Comparison of ENCODE assay signal across 21 mouse cellular contexts in genomic region chr17:30489629-30490028, GRCm38 (mm10).
A peak's percentile ranks its signal among the peaks of the same experiment; 100 is the strongest.
DNase-seq lines count a peak whose midpoint lies in the region; ATAC-seq and TF ChIP-seq lines count a peak whose summit lies in the region.
"Had no signal": no experiment of that assay in that cellular context is flagged by ENCODE, and none has a peak within 500 bp of the region (broad histone marks: within the 10 kb centered on the region; RNA-seq: fewer than 3 reads in every experiment).

No protein-coding gene starts in this region.

- no peak for TF ChIP-seq CTCF in gastrocnemius, adult 2 months (IDR thresholded peaks at IDR 0.05)

- H3K4me2 ChIP-seq in midbrain, embryonic 11.5 days, result no peak overlapping the region
- no peak overlapping the region for H3K4me2 ChIP-seq in midbrain, embryonic 16.5 days (ENCODE audit: low read length)
- no peak overlapping the region for H3K4me2 ChIP-seq in forebrain, embryonic 16.5 days (ENCODE audit: low read length)
- H3K4me2 ChIP-seq: liver, embryonic 11.5 days had no signal

- H3K4me3 ChIP-seq in midbrain, embryonic 11.5 days (ENCODE audit: low read depth, low read length), result no peak overlapping the region
- no peak overlapping the region for H3K4me3 ChIP-seq in midbrain, embryonic 16.5 days (ENCODE audit: low read depth, low read length)
- H3K4me3 ChIP-seq in forebrain, embryonic 16.5 days (replicated peaks; ENCODE audit: low read length), result no peak overlapping the region
- no peak overlapping the region for H3K4me3 ChIP-seq in embryonic facial prominence, embryonic 10.5 days
- H3K4me3 ChIP-seq in gastrocnemius, adult 2 months, result no peak overlapping the region
- H3K4me3 ChIP-seq: heart, embryonic 10.5 days; megakaryocyte, embryonic 14.5 days; myocyte had no signal

- no peak overlapping the region for H3K9ac ChIP-seq in midbrain, embryonic 11.5 days (ENCODE audit: low read length)
- H3K9ac ChIP-seq in midbrain, embryonic 16.5 days (ENCODE audit: low read depth, low read length), result no peak overlapping the region
- no peak overlapping the region; the same call in 1 of the 2 replicates for H3K9ac ChIP-seq in forebrain, embryonic 16.5 days (replicated peaks; ENCODE audit: low read depth, low read length)

- H3K27me3 ChIP-seq in midbrain, embryonic 11.5 days (ENCODE audit: control insufficient read depth, insufficient read depth, low read length), result no peaks in the 10 kb centered on the region
- H3K27me3 ChIP-seq in midbrain, embryonic 16.5 days (ENCODE audit: control insufficient read depth, insufficient read depth, low read depth, low read length), result no peaks in the 10 kb centered on the region
- no peaks in the 10 kb centered on the region for H3K27me3 ChIP-seq in forebrain, embryonic 16.5 days (replicated peaks; ENCODE audit: control insufficient read depth, insufficient read depth, low read length)
- H3K27me3 ChIP-seq in embryonic facial prominence, embryonic 10.5 days (replicated peaks; ENCODE audit: low read depth, poor library complexity, severe bottlenecking), result no peaks in the 10 kb centered on the region
- H3K27me3 ChIP-seq: megakaryocyte, embryonic 14.5 days; Patski had no signal

- no peaks in the 10 kb centered on the region for H3K9me3 ChIP-seq in midbrain, embryonic 11.5 days (ENCODE audit: control insufficient read depth, low read length)
- no peaks in the 10 kb centered on the region for H3K9me3 ChIP-seq in midbrain, embryonic 16.5 days (replicated peaks; ENCODE audit: control insufficient read depth, low read length, poor library complexity, severe bottlenecking)
- H3K9me3 ChIP-seq in forebrain, embryonic 16.5 days (ENCODE audit: control insufficient read depth, low read length), result no peaks in the 10 kb centered on the region
- no peaks in the 10 kb centered on the region for H3K9me3 ChIP-seq in embryonic facial prominence, embryonic 10.5 days
- H3K9me3 ChIP-seq: heart, embryonic 10.5 days had no signal

- no peaks in the 10 kb centered on the region for H3K36me3 ChIP-seq in midbrain, embryonic 11.5 days (ENCODE audit: control insufficient read depth, insufficient read depth, low read length)
- H3K36me3 ChIP-seq in midbrain, embryonic 16.5 days (ENCODE audit: control insufficient read depth, insufficient read depth, low read length), result no peaks in the 10 kb centered on the region
- H3K36me3 ChIP-seq in forebrain, embryonic 16.5 days (ENCODE audit: control insufficient read depth, insufficient read depth), result no peaks in the 10 kb centered on the region
- peaks cover 10% of the 10 kb centered on the region for H3K36me3 ChIP-seq in embryonic facial prominence, embryonic 10.5 days (replicated peaks)

- peak; percentile 32 for DNase-seq in embryo, embryonic 10.5 days (ENCODE audit: low spot score)
- DNase-seq in embryo, embryonic 9.5 days (ENCODE audit: extremely low spot score), result no peak
- peak; percentile 86 for DNase-seq in midbrain, embryonic 11.5 days (ENCODE audit: low spot score, missing footprints)
- no peak for DNase-seq in embryonic facial prominence, embryonic 10.5 days (ENCODE audit: low spot score)
- DNase-seq in gastrocnemius, adult 2 months, result no peak
- DNase-seq in spleen, postnatal 14 days (ENCODE audit: low spot score in 2 of 2), result no peak
- DNase-seq: adrenal gland, postnatal 25 days; cerebellum, adult 11-12 months; cerebellum, postnatal 14 days; embryo, embryonic 11 days; kidney, adult 2 months; kidney, postnatal 14 days; lung, adult 18-20 months; thymus, postnatal 25 days had no signal

- ATAC-seq in midbrain, embryonic 11.5 days (ENCODE audit: low FRiP score), result peak; percentile 64; the same call in 1 of the 2 replicates
- ATAC-seq in midbrain, embryonic 16.5 days, result no peak
- ATAC-seq in forebrain, embryonic 16.5 days, result no peak
- ATAC-seq: Patski had no signal

- intact Hi-C loops in gastrocnemius, adult 2 months (cut with DNase I), result no loop called here

- no peak overlapping the region for H3K27ac ChIP-seq in midbrain, embryonic 11.5 days (ENCODE audit: low read depth, low read length)
- no peak overlapping the region for H3K27ac ChIP-seq in midbrain, embryonic 16.5 days (ENCODE audit: low read length)
- H3K27ac ChIP-seq in forebrain, embryonic 16.5 days (ENCODE audit: low read length), result peak overlapping the region; percentile 8; the same call in 1 of the 2 replicates
- H3K27ac ChIP-seq in embryonic facial prominence, embryonic 10.5 days (replicated peaks), result no peak overlapping the region
- no peak overlapping the region for H3K27ac ChIP-seq in gastrocnemius, adult 2 months
- H3K27ac ChIP-seq: heart, embryonic 10.5 days had no signal

- WGBS in midbrain, embryonic 11.5 days, result 18% methylated on average over 7 of the region's 7 CpGs
- 5% methylated on average over 7 of the region's 7 CpGs for WGBS in midbrain, embryonic 16.5 days
- WGBS in forebrain, embryonic 16.5 days, result 6% methylated on average over 7 of the region's 7 CpGs
- whole genome bisulfite sequencing in embryonic facial prominence, embryonic 10.5 days, result 59% methylated on average over 7 of the region's 7 CpGs

- H3K4me1 ChIP-seq in midbrain, embryonic 11.5 days (ENCODE audit: control insufficient read depth, insufficient read depth, low read length), result peaks cover 3% of the 10 kb centered on the region; the same call in 1 of the 2 replicates
- peaks cover 4% of the 10 kb centered on the region; the same call in 1 of the 2 replicates for H3K4me1 ChIP-seq in midbrain, embryonic 16.5 days (ENCODE audit: control insufficient read depth, insufficient read depth, low read length)
- peaks cover 8% of the 10 kb centered on the region for H3K4me1 ChIP-seq in forebrain, embryonic 16.5 days (replicated peaks; ENCODE audit: control insufficient read depth, insufficient read depth, low read length)
- H3K4me1 ChIP-seq in embryonic facial prominence, embryonic 10.5 days, result no peaks in the 10 kb centered on the region

Comparison
In these comparisons a context has a peak if more than half of its experiments do, and no peak if none do; other contexts are left out.
1. DNase-seq: peak in embryo, embryonic 10.5 days (single experiment) and midbrain, embryonic 11.5 days (single experiment); none in embryo, embryonic 9.5 days (single experiment), embryonic facial prominence, embryonic 10.5 days (single experiment), gastrocnemius, adult 2 months (single experiment) and spleen, postnatal 14 days (0 of 2).